Mouse (Mus musculus) liver, embryonic 14.5 days (tissue): ENCODE measurements at regions not wholly inside any gene's neighbourhood (a gene's known extent, or its start where the extent isn't known, plus 50 kb on each side); places are given as distances from the start of the nearest gene placed in this dataset.

ENCODE experiments used
- ATAC-seq: fragments of 200-750 bp; cut with Nextera tagmentation; 2 replicates; pipeline ENCODE4 v1.8.0; 2017; ENCODE audit warnings: moderate number of reproducible peaks, mild to moderate bottlenecking, moderate library complexity; ENCODE audit not compliant: insufficient read depth
- DNase-seq, 3 experiments: peaks; one replicate each; pipeline ENCODE4 v3.0.0-alpha.2; 2012 to 2013; ENCODE audit warnings: low read depth in 3 of 3, low spot score in 3 of 3
- H3K27ac ChIP-seq: fragments of 300-500 bp; sonication (generic); 2 replicates; pipeline ENCODE4 v1.5.1; 2014; ENCODE audit warnings: moderate library complexity, mild to moderate bottlenecking, control low read depth, inconsistent platforms
- H3K27me3 ChIP-seq: fragments of 300-500 bp; sonication (generic); 2 replicates; pipeline ENCODE4 v1.6.1; 2014; ENCODE audit warnings: mild to moderate bottlenecking, low read length, moderate library complexity; ENCODE audit not compliant: control insufficient read depth, insufficient read depth
- H3K36me3 ChIP-seq: fragments of 300-500 bp; sonication (generic); replicated peaks from 2 replicates; pipeline ENCODE4 v1.6.1; 2014; ENCODE audit warnings: low read depth; ENCODE audit not compliant: control insufficient read depth, insufficient read depth
- H3K4me1 ChIP-seq, 2 experiments: fragments of 200-500 bp in 1 of 2; fragments of 300-500 bp in 1 of 2; sonication (generic) in 1 of 2; replicated peaks; 2 replicates each; pipeline ENCODE4 v1.6.1; 2012 to 2014; ENCODE audit warnings: antibody characterized with exemption in 1 of 2, inconsistent platforms in 1 of 2, low read length in 1 of 2; ENCODE audit not compliant: control insufficient read depth in 2 of 2, insufficient read depth in 2 of 2
- H3K4me2 ChIP-seq: fragments of 300-500 bp; sonication (generic); 2 replicates; pipeline ENCODE4 v1.6.1; 2014; ENCODE audit warnings: low read depth, mild to moderate bottlenecking, control low read depth, moderate library complexity
- H3K4me3 ChIP-seq, 2 experiments: fragments of 200-500 bp in 1 of 2; fragments of 300-500 bp in 1 of 2; sonication (generic) in 1 of 2; 2 replicates each; pipeline ENCODE4 v1.5.1; 2012 to 2014; ENCODE audit warnings: low read depth in 2 of 2, low read length in 2 of 2, mild to moderate bottlenecking in 2 of 2, control low read depth in 1 of 2, inconsistent platforms in 1 of 2, moderate library complexity in 1 of 2; ENCODE audit not compliant: insufficient read depth in 1 of 2
- H3K9ac ChIP-seq: fragments of 300-500 bp; sonication (generic); replicated peaks from 2 replicates; pipeline ENCODE4 v1.6.1; 2014; ENCODE audit warnings: mild to moderate bottlenecking, control low read depth, moderate library complexity
- H3K9me3 ChIP-seq: fragments of 300-500 bp; sonication (generic); 2 replicates; pipeline ENCODE4 v1.6.1; 2016; ENCODE audit warnings: low read length, mixed read lengths; ENCODE audit not compliant: control insufficient read depth
- CTCF ChIP-seq: IDR thresholded peaks from 2 replicates; pipeline ENCODE4 v1.5.1; 2016; ENCODE audit warnings: antibody characterized with exemption, low read depth, control low read depth
- EP300 ChIP-seq: IDR thresholded peaks from 2 replicates; pipeline ENCODE4 v1.6.1; 2016; ENCODE audit warnings: antibody characterized with exemption, low read depth
- WGBS: fragments of 180-500 bp; shearing (Covaris S2); extraction: QIAGEN DNeasy Blood & Tissue Kit; methylation state at CpG from one replicate; pipeline ENCODE4 v1.1.7; 2014; ENCODE audit not compliant: insufficient replicate concordance; 5-methylcytosine and 5-hydroxymethylcytosine counted together

DNA sequence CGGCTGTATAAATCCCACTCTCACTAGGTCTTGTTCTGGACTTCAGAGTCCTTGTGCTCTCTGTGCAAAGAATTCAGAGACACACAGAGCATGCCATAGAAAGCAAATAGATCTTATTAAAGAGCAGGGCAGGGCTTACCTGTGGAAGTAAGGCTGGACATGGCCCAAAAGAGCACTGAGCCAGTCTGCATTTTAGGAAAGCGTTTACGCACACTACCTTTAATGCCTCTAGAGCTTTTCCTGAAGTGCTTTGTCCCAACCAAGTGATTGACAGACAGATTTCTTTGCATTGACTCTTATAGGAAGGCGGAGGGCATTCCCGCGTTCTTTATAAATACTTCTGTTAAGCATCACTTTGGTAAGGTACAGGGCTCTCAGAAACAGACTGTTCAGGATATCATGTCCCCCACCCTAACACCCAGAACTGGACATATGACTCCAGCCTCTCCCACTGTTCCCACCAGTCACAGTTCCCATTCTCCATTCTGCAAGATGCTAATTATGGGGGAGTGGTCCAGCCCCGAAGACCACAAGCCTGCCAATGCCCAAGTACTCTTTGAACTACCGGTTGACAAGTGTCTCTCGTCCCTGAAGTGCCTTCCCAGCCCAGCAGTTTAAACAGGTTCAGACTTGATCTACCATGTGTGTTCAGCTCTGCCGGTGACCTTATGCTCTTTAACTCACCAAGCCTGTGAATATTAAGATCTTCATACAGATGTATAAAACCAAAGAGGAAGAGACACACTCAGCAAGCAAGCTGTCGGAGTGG lies 369.7 kb downstream of the Etnk1 start:
- ATAC-seq = no peak
- 77% methylated on average over 11 of the region's 11 CpGs for WGBS
- no peak overlapping the region for H3K4me2 ChIP-seq

DNA sequence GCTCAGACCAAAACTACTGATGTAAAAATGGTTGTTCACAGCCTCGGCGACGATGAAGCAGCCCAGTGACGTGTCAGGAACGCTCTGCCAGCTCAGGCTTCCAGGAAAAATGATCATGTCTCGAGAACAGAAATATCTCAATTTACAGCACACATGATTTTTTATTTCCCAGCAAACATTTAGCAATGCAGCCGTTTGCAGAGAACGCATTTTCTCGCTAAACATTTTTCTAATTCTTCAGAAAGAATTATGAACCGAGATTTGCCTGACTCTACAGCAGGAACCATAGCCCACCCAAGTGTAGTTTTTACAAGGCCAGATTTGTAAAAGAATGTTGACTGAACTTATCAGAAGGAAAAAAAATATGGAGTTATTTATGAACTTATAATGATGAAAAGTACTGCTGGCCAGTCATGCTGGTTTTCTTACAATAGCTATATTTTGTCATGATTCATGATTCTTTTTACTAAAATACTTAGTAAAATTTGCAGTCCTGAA lies 380.4 kb downstream of the Etnk1 start:
- no peak overlapping the region for H3K4me3 ChIP-seq
- no peak overlapping the region for H3K27ac ChIP-seq
- TF ChIP-seq CTCF (no peak), EP300 (no peak)
- no peak overlapping the region for H3K4me2 ChIP-seq
- ATAC-seq = no peak
- H3K9ac ChIP-seq = no peak overlapping the region
- no peaks in the 10 kb centered on the region for H3K36me3 ChIP-seq
- 69% methylated on average over 10 of the region's 10 CpGs for WGBS
- no peaks in the 10 kb centered on the region for H3K9me3 ChIP-seq
- no peaks in the 10 kb centered on the region for H3K4me1 ChIP-seq
- DNase-seq = no peak
- no peaks in the 10 kb centered on the region for H3K27me3 ChIP-seq

More for the DNA sequence above, 369.7 kb downstream of the Etnk1 start:
- no peaks in the 10 kb centered on the region for H3K4me1 ChIP-seq
- no peak overlapping the region for H3K9ac ChIP-seq
- no peak overlapping the region for H3K4me3 ChIP-seq
- no peak overlapping the region for H3K27ac ChIP-seq
- no peaks in the 10 kb centered on the region for H3K9me3 ChIP-seq
- TF ChIP-seq EP300 (no peak), CTCF (no peak)
- no peaks in the 10 kb centered on the region for H3K36me3 ChIP-seq
- no peak for DNase-seq
- H3K27me3 ChIP-seq = no peaks in the 10 kb centered on the region

DNA sequence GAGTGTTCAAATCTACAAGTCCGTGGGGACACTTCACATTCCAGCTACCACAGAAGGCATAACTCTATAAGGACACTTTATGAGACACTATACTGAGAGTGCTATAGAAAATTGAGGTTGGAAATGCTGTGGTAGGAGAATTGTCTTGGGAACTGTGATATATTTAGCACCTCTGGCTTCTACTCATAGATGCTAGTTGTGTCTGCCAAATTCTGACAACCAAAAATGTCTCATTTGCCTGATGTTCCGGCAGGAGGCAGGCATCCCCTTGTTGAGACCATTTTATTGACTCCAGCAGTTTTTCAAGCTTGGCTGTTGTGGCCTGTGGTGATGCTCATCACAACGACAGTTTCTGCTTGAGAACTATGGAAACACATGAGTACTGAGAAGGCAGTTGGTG lies 387.9 kb downstream of the Etnk1 start:
- no peak for TF ChIP-seq EP300
- TF ChIP-seq CTCF = no peak
- Histone ChIP-seq H3K27ac (no peak overlapping the region), H3K4me2 (no peak overlapping the region), H3K9ac (no peak overlapping the region), H3K4me1 (no peaks in the 10 kb centered on the region), H3K36me3 (no peaks in the 10 kb centered on the region), H3K4me3 (no peak overlapping the region), H3K27me3 (no peaks in the 10 kb centered on the region), H3K9me3 (no peaks in the 10 kb centered on the region)
- DNase-seq = no peak
- no peak for ATAC-seq
- WGBS = 49% methylated on average over 3 of the region's 3 CpGs

DNA sequence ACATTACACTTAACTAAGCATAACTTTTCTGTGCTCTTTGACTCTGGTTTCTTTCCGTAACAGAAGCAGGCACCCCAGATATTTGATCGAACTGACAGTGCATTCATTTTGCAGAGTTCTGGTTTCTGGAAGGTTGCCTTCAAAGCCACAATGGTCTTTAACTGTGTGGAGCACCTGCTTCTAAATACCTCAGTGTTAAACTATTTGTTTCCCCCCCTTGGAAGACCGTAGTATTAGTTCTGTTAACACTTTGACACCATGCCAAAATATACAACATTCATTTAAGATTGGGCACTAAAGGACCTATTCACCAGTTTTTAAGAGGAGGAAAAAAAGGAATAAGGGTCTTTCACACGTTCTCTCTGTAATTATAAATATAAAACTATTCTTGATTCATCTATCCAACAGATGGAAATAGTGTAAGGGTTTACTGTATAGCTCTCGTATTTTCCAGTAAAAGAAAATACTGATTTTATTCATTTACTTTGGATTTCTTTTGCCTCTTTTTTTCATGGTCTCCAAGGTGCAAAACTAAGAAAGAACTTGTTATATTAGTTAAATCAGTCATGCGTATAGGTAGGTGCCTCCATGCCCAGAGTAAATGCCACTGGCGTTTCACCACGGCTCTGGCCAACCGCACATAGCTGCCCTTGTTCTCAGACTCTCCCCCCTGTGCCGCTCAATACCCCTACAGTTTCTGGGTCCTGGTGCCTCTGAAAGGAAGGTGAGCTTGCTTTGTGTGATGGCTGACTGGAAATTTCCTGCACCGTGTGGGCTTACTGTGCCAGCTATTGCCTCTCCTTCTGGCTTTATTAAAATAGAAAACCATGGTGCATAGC lies 391.2 kb downstream of the Etnk1 start:
- 66% methylated on average over 11 of the region's 11 CpGs for WGBS
- H3K9ac ChIP-seq = no peak overlapping the region
- H3K4me1 ChIP-seq = no peaks in the 10 kb centered on the region
- ATAC-seq (no peak), DNase-seq (no peak)
- no peak for TF ChIP-seq EP300
- no peak for TF ChIP-seq CTCF
- H3K4me2 ChIP-seq = no peak overlapping the region
- no peaks in the 10 kb centered on the region for H3K36me3 ChIP-seq
- no peaks in the 10 kb centered on the region for H3K27me3 ChIP-seq
- no peaks in the 10 kb centered on the region for H3K9me3 ChIP-seq
- no peak overlapping the region for H3K27ac ChIP-seq
- H3K4me3 ChIP-seq = no peak overlapping the region

DNA sequence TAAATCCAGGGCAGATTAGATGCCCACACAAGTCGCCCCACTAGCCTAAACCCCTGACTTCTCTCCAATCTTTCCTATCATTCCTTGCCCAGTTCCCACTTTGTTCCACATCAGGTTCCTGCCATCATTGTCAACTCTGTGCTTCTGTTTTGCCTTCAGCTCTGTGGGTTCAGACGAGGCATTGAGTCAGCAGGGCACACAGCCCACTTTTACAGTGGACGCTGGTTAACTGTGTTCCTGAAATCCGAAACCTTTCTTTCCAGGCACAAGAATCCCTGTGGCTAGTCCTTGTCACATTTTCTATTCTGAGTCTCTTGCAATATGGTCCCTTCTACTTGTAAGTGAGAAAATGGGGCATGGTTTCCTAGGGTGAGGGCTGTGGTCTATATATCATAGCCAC lies 392.3 kb downstream of the Etnk1 start:
- Histone ChIP-seq H3K9me3 (no peaks in the 10 kb centered on the region), H3K4me1 (no peaks in the 10 kb centered on the region), H3K4me2 (no peak overlapping the region), H3K4me3 (no peak overlapping the region), H3K36me3 (no peaks in the 10 kb centered on the region), H3K27me3 (no peaks in the 10 kb centered on the region), H3K9ac (no peak overlapping the region), H3K27ac (no peak overlapping the region)
- no peak for TF ChIP-seq EP300
- TF ChIP-seq CTCF = no peak
- WGBS = 50% methylated on average over 4 of the region's 4 CpGs
- ATAC-seq = no peak
- DNase-seq = no peak
